Mouse (Mus musculus): ENCODE results near the gene Rsc1a1. TPM values are rescaled to one million over a fixed set of nuclear protein-coding genes. Genes with fewer than 3 reads are reported as not detected.

Gene Rsc1a1
- polyA plus RNA-seq, 1 experiment: 9.2 TPM

- no peak for DNase-seq (ENCODE audit: low read depth in 1 of 2, low spot score in 2 of 2)
- Histone ChIP-seq H3K27ac (ENCODE audit: insufficient read depth, low read length) (peak within 1 kb of the TSS; percentile 45), H3K4me3 (ENCODE audit: extremely low read depth, insufficient read depth, insufficient read length) (peak within 1 kb of the TSS; percentile 76), H3K27me3 (ENCODE audit: control insufficient read depth, insufficient read depth, low read length) (no peaks in the 10 kb centered on the region), H3K36me3 (ENCODE audit: control insufficient read depth, insufficient read depth, low read length) (0 out of 2 replicates have a peak, but pooled peaks cover 2% of the 10 kb centered on the region), H3K4me1 (ENCODE audit: control insufficient read depth, insufficient read depth, insufficient read length) (peaks cover 7% of the 10 kb centered on the region; the same call in 1 of the 2 replicates)
- WGBS: 87% methylated on average over 8 of the region's 8 CpGs
- TF ChIP-seq CTCF (IDR thresholded peaks at IDR 0.05; ENCODE audit: extremely low read depth, insufficient read depth, insufficient read length, insufficient replicate concordance) (no peak), POLR2A (IDR thresholded peaks at IDR 0.05; ENCODE audit: low read depth, low read length) (no peak)
Measured at GRCm38 (mm10) chr4:141664799-141665198, 20.6 kb downstream of the Rsc1a1 start, which contains the start of gene Plekhm2. Plekhm2 (minus strand) TSS chr4:141664899.

GRCm38 (mm10) chr4:141664011-141664745 lies 21.2 kb downstream of the Rsc1a1 start:
- Histone ChIP-seq H3K4me3 (ENCODE audit: extremely low read depth, insufficient read depth, insufficient read length) (peak overlapping the region; percentile 76), H3K27me3 (ENCODE audit: control insufficient read depth, insufficient read depth, low read length) (no peaks in the 10 kb centered on the region), H3K27ac (ENCODE audit: insufficient read depth, low read length) (peak overlapping the region; percentile 45), H3K4me1 (ENCODE audit: control insufficient read depth, insufficient read depth, insufficient read length) (peaks cover 7% of the 10 kb centered on the region; the same call in 1 of the 2 replicates), H3K36me3 (ENCODE audit: control insufficient read depth, insufficient read depth, low read length) (0 out of 2 replicates have a peak, but pooled peaks cover 2% of the 10 kb centered on the region)
- peak in 1 of 2 experiments; percentile 66 for DNase-seq (ENCODE audit: low read depth in 1 of 2, low spot score in 2 of 2)
- 3% methylated on average over 54 of the region's 60 CpGs for WGBS
- TF ChIP-seq CTCF (IDR thresholded peaks at IDR 0.05; ENCODE audit: extremely low read depth, insufficient read depth, insufficient read length, insufficient replicate concordance) (no peak), POLR2A (IDR thresholded peaks at IDR 0.05; ENCODE audit: low read depth, low read length) (no peak)

GRCm38 (mm10) chr4:141663122-141663931 lies 22.1 kb downstream of the Rsc1a1 start:
- no peak for DNase-seq (ENCODE audit: low read depth in 1 of 2, low spot score in 2 of 2)
- H3K4me1 ChIP-seq (ENCODE audit: control insufficient read depth, insufficient read depth, insufficient read length): peaks cover 7% of the 10 kb centered on the region; the same call in 1 of the 2 replicates
- WGBS: 5% methylated on average over 38 of the region's 47 CpGs

GRCm38 (mm10) chr4:141660884-141661283 lies 24.5 kb downstream of the Rsc1a1 start:
- 88% methylated on average over 11 of the region's 11 CpGs for WGBS
- no peak for TF ChIP-seq CTCF (IDR thresholded peaks at IDR 0.05; ENCODE audit: extremely low read depth, insufficient read depth, insufficient read length, insufficient replicate concordance)
- no peak for TF ChIP-seq POLR2A (IDR thresholded peaks at IDR 0.05; ENCODE audit: low read depth, low read length)
- H3K4me3 ChIP-seq (ENCODE audit: extremely low read depth, insufficient read depth, insufficient read length): no peak overlapping the region

More at GRCm38 (mm10) chr4:141663122-141663931, 22.1 kb downstream of the Rsc1a1 start:
- peak overlapping the region; percentile 76 for H3K4me3 ChIP-seq (ENCODE audit: extremely low read depth, insufficient read depth, insufficient read length)
- H3K27ac ChIP-seq (ENCODE audit: insufficient read depth, low read length): peak overlapping the region; percentile 37; the same call in 1 of the 2 replicates
- TF ChIP-seq CTCF (IDR thresholded peaks at IDR 0.05; ENCODE audit: extremely low read depth, insufficient read depth, insufficient read length, insufficient replicate concordance): no peak
- 0 out of 2 replicates have a peak, but pooled peaks cover 2% of the 10 kb centered on the region for H3K36me3 ChIP-seq (ENCODE audit: control insufficient read depth, insufficient read depth, low read length)
- no peaks in the 10 kb centered on the region for H3K27me3 ChIP-seq (ENCODE audit: control insufficient read depth, insufficient read depth, low read length)

GRCm38 (mm10) chr4:141659739-141660138 lies 25.7 kb downstream of the Rsc1a1 start:
- no peak overlapping the region for H3K4me3 ChIP-seq (ENCODE audit: extremely low read depth, insufficient read depth, insufficient read length)
- DNase-seq (ENCODE audit: low read depth in 1 of 2, low spot score in 2 of 2): no peak
- no peak overlapping the region for H3K27ac ChIP-seq (ENCODE audit: insufficient read depth, low read length)
- H3K36me3 ChIP-seq (ENCODE audit: control insufficient read depth, insufficient read depth, low read length): 0 out of 2 replicates have a peak, but pooled peaks cover 2% of the 10 kb centered on the region
- WGBS: 90% methylated on average over 4 of the region's 4 CpGs
- H3K27me3 ChIP-seq (ENCODE audit: control insufficient read depth, insufficient read depth, low read length): no peaks in the 10 kb centered on the region
- H3K4me1 ChIP-seq (ENCODE audit: control insufficient read depth, insufficient read depth, insufficient read length): peaks cover 7% of the 10 kb centered on the region; the same call in 1 of the 2 replicates
- TF ChIP-seq POLR2A (IDR thresholded peaks at IDR 0.05; ENCODE audit: low read depth, low read length) (no peak), CTCF (IDR thresholded peaks at IDR 0.05; ENCODE audit: extremely low read depth, insufficient read depth, insufficient read length, insufficient replicate concordance) (no peak)

More at GRCm38 (mm10) chr4:141660884-141661283, 24.5 kb downstream of the Rsc1a1 start:
- no peak for DNase-seq (ENCODE audit: low read depth in 1 of 2, low spot score in 2 of 2)
- no peak overlapping the region for H3K27ac ChIP-seq (ENCODE audit: insufficient read depth, low read length)
- 0 out of 2 replicates have a peak, but pooled peaks cover 2% of the 10 kb centered on the region for H3K36me3 ChIP-seq (ENCODE audit: control insufficient read depth, insufficient read depth, low read length)
- H3K27me3 ChIP-seq (ENCODE audit: control insufficient read depth, insufficient read depth, low read length): no peaks in the 10 kb centered on the region
- peaks cover 7% of the 10 kb centered on the region; the same call in 1 of the 2 replicates for H3K4me1 ChIP-seq (ENCODE audit: control insufficient read depth, insufficient read depth, insufficient read length)

- no peak for DNase-seq (ENCODE audit: low read depth in 1 of 2, low spot score in 2 of 2)
- no peak overlapping the region for H3K4me3 ChIP-seq (ENCODE audit: extremely low read depth, insufficient read depth, insufficient read length)
- 0 out of 2 replicates have a peak, but pooled peaks cover 2% of the 10 kb centered on the region for H3K36me3 ChIP-seq (ENCODE audit: control insufficient read depth, insufficient read depth, low read length)
- peaks cover 4% of the 10 kb centered on the region; the same call in 1 of the 2 replicates for H3K4me1 ChIP-seq (ENCODE audit: control insufficient read depth, insufficient read depth, insufficient read length)
- no peak for TF ChIP-seq CTCF (IDR thresholded peaks at IDR 0.05; ENCODE audit: extremely low read depth, insufficient read depth, insufficient read length, insufficient replicate concordance)
- no peak for TF ChIP-seq POLR2A (IDR thresholded peaks at IDR 0.05; ENCODE audit: low read depth, low read length)
- 79% methylated on average over 6 of the region's 6 CpGs for WGBS
- no peak overlapping the region for H3K27ac ChIP-seq (ENCODE audit: insufficient read depth, low read length)
- H3K27me3 ChIP-seq (ENCODE audit: control insufficient read depth, insufficient read depth, low read length): no peaks in the 10 kb centered on the region
Measured at GRCm38 (mm10) chr4:141658846-141659484, 26.4 kb downstream of the Rsc1a1 start.

All from spleen, adult 2 months (tissue).